Mouse (Mus musculus): ENCODE results near the gene Ralgps1. TPM values are rescaled to one million over a fixed set of nuclear protein-coding genes. Genes with fewer than 3 reads are reported as not detected.

The Ralgps1 gene
- polyA plus RNA-seq, 1 experiment = 4.5 TPM

GRCm38 (mm10) chr2:33254318-33254985 is 116.8 kb downstream of the Ralgps1 start:
- DNase-seq (ENCODE audit: low read depth in 1 of 2, low spot score in 2 of 2) = no peak
- no peaks in the 10 kb centered on the region for H3K36me3 ChIP-seq (ENCODE audit: control insufficient read depth, insufficient read depth, low read length)
- WGBS = 89% methylated on average over 9 of the region's 9 CpGs
- H3K27ac ChIP-seq (ENCODE audit: insufficient read depth, low read length) = no peak overlapping the region
- H3K4me3 ChIP-seq (ENCODE audit: extremely low read depth, insufficient read depth, insufficient read length) = no peak overlapping the region
- H3K27me3 ChIP-seq (ENCODE audit: control insufficient read depth, insufficient read depth, low read length) = no peaks in the 10 kb centered on the region
- no peaks in the 10 kb centered on the region for H3K4me1 ChIP-seq (ENCODE audit: control insufficient read depth, insufficient read depth, insufficient read length)
- TF ChIP-seq CTCF (IDR thresholded peaks at IDR 0.05; ENCODE audit: extremely low read depth, insufficient read depth, insufficient read length, insufficient replicate concordance) = no peak
- TF ChIP-seq POLR2A (IDR thresholded peaks at IDR 0.05; ENCODE audit: low read depth, low read length) = no peak

DNA sequence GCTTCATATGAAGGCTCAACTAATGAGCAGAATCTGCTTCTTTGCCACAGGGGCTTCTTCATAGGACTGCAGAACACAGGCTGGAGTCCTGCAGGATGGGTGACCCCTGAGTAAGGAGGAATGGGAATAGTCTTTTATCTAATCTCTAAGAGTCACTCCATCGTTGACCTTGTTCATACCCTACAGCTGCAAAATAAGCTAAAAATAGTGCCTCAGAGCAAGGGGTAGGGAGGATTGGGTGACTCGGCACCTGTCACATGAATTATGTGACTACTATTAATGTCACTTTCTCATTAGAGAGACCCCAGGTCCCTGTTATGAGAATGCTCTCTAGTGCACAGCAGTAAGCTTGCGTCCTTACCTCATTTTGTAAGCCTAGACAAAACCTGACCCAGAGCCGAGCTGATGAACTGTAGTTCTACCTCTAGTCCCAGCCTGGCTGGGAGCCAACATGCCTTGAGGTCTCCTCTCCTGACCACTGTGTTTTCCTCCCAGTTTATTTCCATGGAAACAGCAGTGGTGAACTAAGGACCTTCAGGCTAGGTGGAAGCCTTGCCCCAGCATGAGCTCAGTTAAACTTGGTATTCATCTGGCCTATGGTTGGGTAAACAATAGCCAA is 117.6 kb downstream of the Ralgps1 start:
- DNase-seq (ENCODE audit: low read depth in 1 of 2, low spot score in 2 of 2) = no peak
- no peak overlapping the region for H3K27ac ChIP-seq (ENCODE audit: insufficient read depth, low read length)
- H3K4me1 ChIP-seq (ENCODE audit: control insufficient read depth, insufficient read depth, insufficient read length) = no peaks in the 10 kb centered on the region
- no peaks in the 10 kb centered on the region for H3K36me3 ChIP-seq (ENCODE audit: control insufficient read depth, insufficient read depth, low read length)
- no peaks in the 10 kb centered on the region for H3K27me3 ChIP-seq (ENCODE audit: control insufficient read depth, insufficient read depth, low read length)
- no peak for TF ChIP-seq CTCF (IDR thresholded peaks at IDR 0.05; ENCODE audit: extremely low read depth, insufficient read depth, insufficient read length, insufficient replicate concordance)
- no peak for TF ChIP-seq POLR2A (IDR thresholded peaks at IDR 0.05; ENCODE audit: low read depth, low read length)
- H3K4me3 ChIP-seq (ENCODE audit: extremely low read depth, insufficient read depth, insufficient read length) = no peak overlapping the region
- 61% methylated on average over 4 of the region's 4 CpGs for WGBS

DNA sequence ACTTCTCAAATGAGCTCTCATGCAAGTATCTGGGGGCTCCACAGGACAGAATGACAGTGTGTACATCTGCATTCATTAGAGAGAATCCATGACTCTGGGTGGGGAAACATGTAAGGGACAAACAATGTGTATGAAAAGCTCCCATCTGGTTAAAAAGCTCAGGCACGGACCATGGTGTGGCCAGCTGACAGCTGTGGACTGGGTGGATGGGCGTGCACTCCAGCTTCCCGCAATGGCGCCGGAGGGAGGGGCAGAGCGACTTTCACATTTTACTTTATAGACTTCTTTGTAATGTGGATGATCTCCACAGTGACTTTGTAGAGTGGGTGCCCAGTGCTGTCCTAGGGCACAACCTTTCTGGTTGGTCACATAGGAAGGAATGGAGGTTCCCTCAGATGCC is 118.5 kb downstream of the Ralgps1 start:
- no peaks in the 10 kb centered on the region for H3K36me3 ChIP-seq (ENCODE audit: control insufficient read depth, insufficient read depth, low read length)
- no peak overlapping the region for H3K27ac ChIP-seq (ENCODE audit: insufficient read depth, low read length)
- no peaks in the 10 kb centered on the region for H3K4me1 ChIP-seq (ENCODE audit: control insufficient read depth, insufficient read depth, insufficient read length)
- WGBS = 89% methylated on average over 6 of the region's 6 CpGs
- TF ChIP-seq CTCF (IDR thresholded peaks at IDR 0.05; ENCODE audit: extremely low read depth, insufficient read depth, insufficient read length, insufficient replicate concordance) (no peak), POLR2A (IDR thresholded peaks at IDR 0.05; ENCODE audit: low read depth, low read length) (no peak)
- no peaks in the 10 kb centered on the region for H3K27me3 ChIP-seq (ENCODE audit: control insufficient read depth, insufficient read depth, low read length)
- H3K4me3 ChIP-seq (ENCODE audit: extremely low read depth, insufficient read depth, insufficient read length) = no peak overlapping the region
- DNase-seq (ENCODE audit: low read depth in 1 of 2, low spot score in 2 of 2) = no peak

DNA sequence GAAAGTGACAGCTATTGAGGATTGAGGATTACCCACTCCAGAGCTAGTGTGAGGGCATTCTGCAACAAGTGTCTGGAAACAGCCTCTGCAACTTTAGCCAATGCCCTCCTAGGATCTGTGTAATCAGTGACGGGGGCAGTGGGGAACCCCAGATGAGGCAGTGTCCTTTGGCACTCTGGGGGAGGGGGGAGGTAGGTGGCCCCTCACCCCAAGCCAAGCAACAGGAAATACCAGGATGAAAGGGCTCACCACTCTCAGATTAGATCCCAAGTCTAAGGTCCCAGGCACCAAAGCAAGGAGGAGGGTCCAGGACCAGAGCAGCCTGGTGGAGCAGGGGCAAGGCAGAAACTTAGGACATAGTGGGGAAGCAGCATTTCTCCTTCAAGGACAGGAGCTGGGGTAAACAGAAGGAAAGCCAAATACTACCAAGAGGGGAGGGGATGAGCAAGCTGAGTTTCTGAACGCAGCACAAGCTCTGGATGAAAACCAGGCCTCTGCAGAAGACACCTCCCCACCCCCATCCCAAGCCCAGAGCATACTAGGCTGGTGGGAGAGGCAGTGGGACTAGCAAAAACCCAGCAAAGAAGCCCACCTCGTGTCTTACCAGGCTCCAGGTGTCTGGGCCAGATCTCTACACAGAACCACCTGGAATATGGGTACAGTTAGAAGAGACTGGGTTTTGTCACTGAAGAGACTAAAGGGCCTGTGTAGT is 121.2 kb downstream of the Ralgps1 start:
- Histone ChIP-seq H3K27me3 (ENCODE audit: control insufficient read depth, insufficient read depth, low read length) (no peaks in the 10 kb centered on the region), H3K4me1 (ENCODE audit: control insufficient read depth, insufficient read depth, insufficient read length) (no peaks in the 10 kb centered on the region), H3K27ac (ENCODE audit: insufficient read depth, low read length) (no peak overlapping the region), H3K36me3 (ENCODE audit: control insufficient read depth, insufficient read depth, low read length) (no peaks in the 10 kb centered on the region), H3K4me3 (ENCODE audit: extremely low read depth, insufficient read depth, insufficient read length) (no peak overlapping the region)
- TF ChIP-seq POLR2A (IDR thresholded peaks at IDR 0.05; ENCODE audit: low read depth, low read length) (no peak), CTCF (IDR thresholded peaks at IDR 0.05; ENCODE audit: extremely low read depth, insufficient read depth, insufficient read length, insufficient replicate concordance) (no peak)
- DNase-seq (ENCODE audit: low read depth in 1 of 2, low spot score in 2 of 2) = no peak
- 78% methylated on average over 3 of the region's 3 CpGs for WGBS

- TF ChIP-seq POLR2A (IDR thresholded peaks at IDR 0.05; ENCODE audit: low read depth, low read length) = no peak
- Histone ChIP-seq H3K36me3 (ENCODE audit: control insufficient read depth, insufficient read depth, low read length) (no peaks in the 10 kb centered on the region), H3K4me3 (ENCODE audit: extremely low read depth, insufficient read depth, insufficient read length) (no peak overlapping the region), H3K4me1 (ENCODE audit: control insufficient read depth, insufficient read depth, insufficient read length) (no peaks in the 10 kb centered on the region), H3K27me3 (ENCODE audit: control insufficient read depth, insufficient read depth, low read length) (no peaks in the 10 kb centered on the region), H3K27ac (ENCODE audit: insufficient read depth, low read length) (no peak overlapping the region)
- DNase-seq (ENCODE audit: low read depth in 1 of 2, low spot score in 2 of 2) = no peak
- 91% methylated on average over 7 of the region's 7 CpGs for whole genome bisulfite sequencing
Observed at GRCm38 (mm10) chr2:33248549-33248948, 122.7 kb downstream of the Ralgps1 start.

GRCm38 (mm10) chr2:33246841-33247240 is 124.4 kb downstream of the Ralgps1 start:
- H3K36me3 ChIP-seq (ENCODE audit: control insufficient read depth, insufficient read depth, low read length) = no peaks in the 10 kb centered on the region
- no peaks in the 10 kb centered on the region for H3K27me3 ChIP-seq (ENCODE audit: control insufficient read depth, insufficient read depth, low read length)
- no peaks in the 10 kb centered on the region for H3K4me1 ChIP-seq (ENCODE audit: control insufficient read depth, insufficient read depth, insufficient read length)
- TF ChIP-seq POLR2A (IDR thresholded peaks at IDR 0.05; ENCODE audit: low read depth, low read length) (no peak), CTCF (IDR thresholded peaks at IDR 0.05; ENCODE audit: extremely low read depth, insufficient read depth, insufficient read length, insufficient replicate concordance) (no peak)
- no peak for DNase-seq (ENCODE audit: low read depth in 1 of 2, low spot score in 2 of 2)
- no peak overlapping the region for H3K27ac ChIP-seq (ENCODE audit: insufficient read depth, low read length)
- 68% methylated on average over 5 of the region's 5 CpGs for WGBS
- H3K4me3 ChIP-seq (ENCODE audit: extremely low read depth, insufficient read depth, insufficient read length) = no peak overlapping the region

DNA sequence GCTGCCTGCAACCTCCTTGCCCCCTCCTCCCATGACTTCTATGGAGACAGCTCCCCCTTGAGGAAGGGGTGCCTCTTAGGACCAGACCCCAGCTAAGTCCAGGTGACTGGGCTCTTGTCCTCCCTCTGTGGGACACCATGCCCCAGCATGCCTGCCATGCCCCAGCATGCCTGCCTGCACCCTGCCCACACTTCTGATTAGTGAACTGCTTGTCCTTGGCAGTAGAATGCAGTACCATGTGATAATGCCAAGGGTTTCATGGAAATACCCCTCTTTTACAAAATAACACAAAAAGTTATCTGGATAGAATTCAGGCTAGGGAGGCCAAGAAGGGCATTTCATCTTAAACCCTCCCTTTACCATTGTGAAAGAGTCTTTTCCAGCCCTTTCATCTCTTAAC is 125.9 kb downstream of the Ralgps1 start:
- Histone ChIP-seq H3K4me1 (ENCODE audit: control insufficient read depth, insufficient read depth, insufficient read length) (no peaks in the 10 kb centered on the region), H3K27ac (ENCODE audit: insufficient read depth, low read length) (no peak overlapping the region), H3K36me3 (ENCODE audit: control insufficient read depth, insufficient read depth, low read length) (no peaks in the 10 kb centered on the region), H3K27me3 (ENCODE audit: control insufficient read depth, insufficient read depth, low read length) (no peaks in the 10 kb centered on the region), H3K4me3 (ENCODE audit: extremely low read depth, insufficient read depth, insufficient read length) (no peak overlapping the region)
- DNase-seq (ENCODE audit: low read depth in 1 of 2, low spot score in 2 of 2) = no peak
- no peak for TF ChIP-seq POLR2A (IDR thresholded peaks at IDR 0.05; ENCODE audit: low read depth, low read length)
- no peak for TF ChIP-seq CTCF (IDR thresholded peaks at IDR 0.05; ENCODE audit: extremely low read depth, insufficient read depth, insufficient read length, insufficient replicate concordance)

All from spleen, adult 2 months (tissue).